Mouse (Mus musculus): ENCODE results near the gene Pgm5.
"Not testable (repeated sequence)": the region's sequence is repeated elsewhere in the genome, so short reads cannot be mapped to it uniquely, and the experiment has no call there.

The Pgm5 gene

DNA sequence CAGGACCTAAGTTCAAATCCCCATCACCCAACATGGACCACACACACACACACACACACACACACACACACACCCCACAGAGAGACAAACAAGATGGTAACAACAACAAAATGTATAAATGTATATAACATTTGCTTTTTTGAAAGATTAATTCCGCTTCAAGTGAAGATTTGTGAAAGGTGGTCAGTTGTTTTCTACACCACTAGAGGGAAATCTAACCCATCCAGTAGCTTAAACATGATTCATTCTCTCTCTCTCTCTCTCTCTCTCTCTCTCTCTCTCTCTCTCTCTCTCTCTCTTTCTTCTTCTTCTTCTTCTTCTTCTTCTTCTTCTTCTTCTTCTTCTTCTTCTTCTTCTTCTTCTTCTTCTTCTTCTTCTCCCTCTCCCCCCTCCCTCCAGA lies 158.5 kb downstream of the Pgm5 start:
- not testable (repeated sequence) for DNase-seq

DNA sequence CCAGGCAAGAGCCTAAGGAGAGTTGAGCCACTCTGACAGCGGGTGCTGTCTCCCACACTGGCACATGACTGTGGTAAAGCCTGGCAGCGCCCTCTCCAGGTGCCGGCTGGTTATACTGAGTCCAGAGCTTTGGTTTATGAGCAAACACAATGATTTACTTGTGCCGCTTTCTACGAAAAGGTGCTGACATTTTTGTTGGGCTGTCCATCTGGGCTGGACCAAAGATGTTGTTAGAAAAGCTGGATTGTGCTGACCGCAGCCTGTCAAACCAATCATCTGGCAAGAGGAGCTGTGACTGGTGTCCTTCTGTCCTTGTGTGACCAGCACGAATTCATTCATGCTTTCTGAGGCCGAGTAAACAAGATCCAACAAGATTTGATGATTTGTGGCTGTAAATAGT lies 159.9 kb downstream of the Pgm5 start:
- DNase-seq: peak; percentile 42

DNA sequence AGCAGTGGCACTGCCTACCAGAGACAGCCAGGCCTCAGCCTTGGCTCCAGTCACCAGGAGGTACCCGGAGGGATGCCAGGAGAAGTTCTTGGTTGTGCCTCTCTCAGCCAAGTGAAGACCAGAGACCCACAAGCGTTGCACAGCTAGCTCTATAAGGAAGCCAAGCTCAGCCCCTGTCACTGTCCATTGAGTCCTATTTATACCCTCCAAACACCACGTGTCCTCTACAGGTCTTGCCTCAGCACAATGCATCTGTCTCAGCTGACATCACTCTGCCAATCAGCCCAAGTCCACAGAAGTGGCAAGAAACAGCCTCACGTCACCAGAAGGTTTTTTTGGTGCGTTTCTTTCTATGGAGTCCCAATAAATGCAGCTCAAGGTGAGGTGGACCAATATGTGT lies 161.0 kb downstream of the Pgm5 start:
- DNase-seq: no peak

DNA sequence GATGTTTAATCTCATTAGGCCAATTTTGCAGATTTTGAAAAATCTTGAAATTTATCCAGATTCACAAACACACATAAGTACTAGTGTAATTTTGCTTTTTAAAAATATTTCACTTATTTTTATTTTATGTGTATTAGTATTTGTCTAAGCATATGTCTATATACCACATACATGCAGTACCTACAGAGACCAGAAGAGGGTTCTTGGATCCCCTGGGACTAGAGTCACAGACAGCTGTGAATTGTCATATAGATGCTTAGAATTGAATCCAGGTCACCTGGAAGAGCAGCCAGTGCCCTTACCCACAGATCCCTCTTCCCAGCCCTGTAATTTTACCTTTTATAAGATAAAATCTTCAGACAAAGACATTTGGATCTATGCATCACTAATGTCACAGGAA lies 161.7 kb downstream of the Pgm5 start:
- DNase-seq: no peak

DNA sequence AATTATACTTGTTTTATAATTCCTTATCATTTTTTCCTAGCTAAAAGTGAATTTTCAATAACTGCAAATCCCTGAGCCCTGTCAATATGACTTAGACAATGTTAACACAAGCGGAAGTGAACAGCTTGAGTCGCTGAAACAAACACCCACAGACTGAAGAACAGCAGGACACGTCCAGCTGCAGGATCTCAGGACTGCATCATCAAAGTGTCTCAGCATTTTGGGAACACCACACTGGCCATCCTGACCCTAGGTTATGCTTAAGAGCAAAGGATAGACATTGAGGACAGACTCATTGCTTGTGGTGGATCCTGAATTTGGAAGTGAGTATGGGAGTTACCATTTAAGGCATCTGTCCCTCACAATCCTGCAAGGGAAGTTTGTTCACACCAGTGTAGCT lies 162.5 kb downstream of the Pgm5 start:
- DNase-seq: peak; percentile 65

DNA sequence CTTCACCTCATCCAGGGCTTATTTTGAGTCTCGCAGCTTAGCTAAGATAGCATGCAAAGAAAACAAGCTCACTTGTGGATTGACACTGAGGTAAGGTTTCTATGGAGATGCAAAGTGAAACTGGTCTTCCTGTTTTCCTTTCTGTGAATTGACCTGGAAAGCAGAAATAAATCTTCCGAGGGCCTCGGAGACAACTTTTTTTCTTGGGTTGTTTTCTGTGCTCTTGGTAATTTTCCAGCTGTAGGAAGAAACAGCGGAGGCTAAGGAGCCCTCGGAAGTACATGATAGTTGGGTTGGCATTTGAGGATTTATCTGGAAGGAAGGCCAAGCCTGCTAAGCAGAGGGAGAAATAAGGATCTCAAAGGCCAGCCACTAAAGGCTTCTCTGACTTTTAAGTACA lies 163.0 kb downstream of the Pgm5 start:
- DNase-seq: no peak

DNA sequence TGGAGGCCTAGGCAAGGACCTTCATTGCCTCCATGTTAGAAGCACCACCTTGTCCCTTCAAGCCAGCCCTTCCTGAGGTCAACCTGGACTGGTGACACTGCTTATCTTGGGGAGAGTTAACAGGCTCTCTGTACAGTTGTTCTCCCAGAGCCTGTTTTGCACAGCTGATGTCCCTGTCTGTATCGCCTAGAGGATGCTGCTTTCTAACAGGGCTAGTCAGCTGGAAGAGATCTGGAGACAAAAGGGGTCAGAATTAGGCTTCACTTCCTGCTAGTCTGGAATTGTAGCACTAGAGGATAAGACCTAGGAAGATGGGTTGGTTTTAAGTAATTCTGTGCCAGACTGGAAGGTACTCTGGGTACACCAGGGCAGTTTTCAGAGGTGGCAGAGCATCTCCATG lies 163.7 kb downstream of the Pgm5 start:
- DNase-seq: no peak

DNA sequence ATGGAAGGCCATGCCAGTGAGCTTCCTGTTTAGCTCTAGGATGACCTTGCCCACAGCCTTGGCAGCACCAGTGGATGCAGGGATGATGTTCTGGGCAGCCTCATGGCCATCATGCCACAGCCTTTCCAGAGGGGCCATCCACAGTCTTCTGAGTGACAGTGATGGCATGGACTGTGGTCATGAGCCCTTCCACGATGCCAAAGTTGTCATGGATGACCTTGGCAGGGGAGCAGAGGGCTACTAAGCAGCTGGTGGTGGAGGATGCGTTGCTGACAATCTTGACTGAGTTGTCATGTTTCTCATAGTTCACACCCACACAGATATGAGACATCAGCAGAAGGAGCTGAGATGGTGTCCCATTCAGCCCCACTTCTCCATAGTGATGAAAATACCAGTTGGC lies 169.0 kb downstream of the Pgm5 start:
- DNase-seq: no peak

DNA sequence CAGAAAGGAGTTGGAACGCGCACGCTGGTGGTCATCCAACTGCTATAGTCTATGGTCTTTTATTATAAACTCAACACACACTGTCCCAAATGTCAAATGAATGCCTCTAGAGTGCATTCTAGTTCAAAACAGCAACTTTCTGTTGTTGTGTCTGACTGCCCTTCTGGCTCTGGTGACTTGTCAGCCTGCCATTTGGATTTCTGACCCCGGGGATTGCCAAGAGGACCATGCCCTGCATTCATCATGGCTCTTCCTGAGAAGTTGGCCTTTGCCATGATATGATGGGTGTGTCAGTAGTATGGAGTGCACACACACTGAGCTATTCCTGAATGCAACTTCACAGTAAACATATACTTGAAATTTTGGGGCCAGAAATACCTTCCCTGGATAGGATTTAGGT lies 172.1 kb downstream of the Pgm5 start:
- DNase-seq: no peak

DNA sequence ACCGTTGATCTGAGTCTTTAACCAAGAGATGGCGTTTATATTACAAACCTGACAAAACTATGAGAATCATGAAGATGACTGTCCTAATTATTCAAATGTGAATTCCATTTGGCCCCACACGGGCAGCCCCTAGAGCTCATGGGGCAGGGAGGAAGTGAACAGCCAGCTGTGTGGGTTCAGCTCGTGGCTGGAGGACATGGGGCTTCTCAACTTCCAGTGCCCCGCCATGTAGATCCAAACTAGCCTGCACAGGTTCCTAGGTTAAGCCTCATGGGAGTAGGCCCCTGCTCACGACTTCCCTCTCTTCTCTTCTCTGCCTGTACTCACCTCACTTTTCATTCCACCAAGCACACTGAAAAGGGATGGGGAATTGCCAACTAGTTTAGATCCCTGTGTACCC lies 173.3 kb downstream of the Pgm5 start:
- DNase-seq: no peak

DNA sequence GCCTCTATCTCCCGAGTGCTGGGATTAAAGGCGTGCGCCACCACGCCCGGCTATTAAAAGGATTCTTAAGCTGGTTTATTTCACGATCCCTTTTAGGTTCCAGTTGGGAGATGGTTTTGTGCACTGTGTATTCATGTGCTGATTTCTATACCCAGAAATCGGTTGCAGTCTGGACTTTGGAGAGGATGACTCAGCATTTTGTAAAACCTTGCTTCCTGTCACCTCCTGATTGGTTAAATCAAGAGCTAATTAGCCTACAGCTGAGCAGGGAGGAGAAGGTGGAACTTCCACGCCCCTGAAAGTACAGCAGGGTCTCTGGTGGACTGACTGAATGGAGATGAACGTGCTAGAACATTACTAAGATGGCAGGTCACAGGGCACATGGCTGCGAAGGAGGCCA lies 175.2 kb downstream of the Pgm5 start:
- DNase-seq: no peak

DNA sequence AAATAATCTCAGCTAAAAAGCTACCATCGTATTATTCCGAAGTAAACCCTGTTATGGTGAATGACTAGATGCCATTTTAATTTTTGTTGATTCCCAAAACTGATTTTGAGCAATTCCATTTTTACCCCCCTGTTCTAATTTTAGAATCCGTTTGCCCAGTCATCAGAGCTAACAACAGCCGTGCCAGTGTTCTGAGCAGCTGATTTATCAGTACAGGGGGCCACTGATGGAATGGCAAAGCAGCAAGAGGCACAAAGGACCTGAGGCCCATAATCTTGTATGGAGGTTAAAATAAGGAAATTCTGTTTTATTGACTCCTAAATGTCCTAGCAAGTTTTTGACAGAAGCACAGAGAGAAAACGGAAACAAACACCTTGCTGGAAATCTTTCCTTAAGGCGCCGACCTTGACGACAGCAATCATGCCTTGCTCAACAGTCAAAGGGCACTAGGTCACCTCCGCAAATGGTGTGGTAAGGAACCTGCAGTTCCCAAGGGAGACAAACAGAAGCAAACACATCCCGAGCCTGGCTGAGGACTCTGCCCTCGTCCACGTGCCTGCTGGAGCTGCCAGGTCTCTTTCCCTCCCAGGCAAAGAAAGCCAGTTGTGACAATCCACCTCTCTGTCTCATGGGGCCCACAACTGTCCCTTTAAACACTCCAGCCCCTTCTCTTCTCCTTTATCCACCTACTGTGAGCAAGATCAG lies 178.5 kb downstream of the Pgm5 start:
- DNase-seq: peak; percentile 20

DNA sequence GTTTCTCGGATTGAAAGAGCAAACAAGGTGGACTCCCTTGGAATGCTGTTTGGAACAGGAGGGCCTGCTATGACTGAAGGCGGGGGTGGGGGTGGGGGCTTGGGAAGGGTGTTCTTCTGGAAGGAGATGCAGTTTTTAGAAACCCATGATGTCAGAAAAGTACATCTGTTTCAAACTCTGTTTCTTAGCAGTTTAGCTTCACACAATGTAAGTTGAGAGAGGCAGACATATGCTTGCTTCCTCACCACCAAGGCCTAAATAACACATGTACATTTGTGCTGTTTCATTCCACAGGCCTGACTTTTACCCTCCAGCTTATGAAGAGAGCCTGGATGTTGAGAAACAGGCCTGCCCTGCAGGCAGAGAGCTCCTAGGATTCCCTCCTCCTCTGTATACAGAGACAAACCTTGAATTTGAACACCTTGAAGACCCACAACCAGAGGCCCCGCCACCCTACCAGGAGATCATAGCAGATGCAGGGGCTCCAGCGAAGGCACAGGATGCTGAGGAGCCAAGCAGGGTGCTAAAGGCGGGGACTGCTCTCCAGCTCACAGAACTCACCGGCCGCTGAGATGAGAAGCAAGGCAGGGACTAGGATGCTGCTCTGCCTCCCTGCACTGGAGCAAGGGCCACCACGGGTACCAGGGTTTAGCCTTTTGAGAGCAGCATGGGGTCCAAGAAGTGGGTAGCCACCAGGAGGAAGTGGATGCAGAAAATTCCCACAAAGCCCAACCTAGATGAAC lies 184.2 kb downstream of the Pgm5 start:
- DNase-seq: no peak

DNA sequence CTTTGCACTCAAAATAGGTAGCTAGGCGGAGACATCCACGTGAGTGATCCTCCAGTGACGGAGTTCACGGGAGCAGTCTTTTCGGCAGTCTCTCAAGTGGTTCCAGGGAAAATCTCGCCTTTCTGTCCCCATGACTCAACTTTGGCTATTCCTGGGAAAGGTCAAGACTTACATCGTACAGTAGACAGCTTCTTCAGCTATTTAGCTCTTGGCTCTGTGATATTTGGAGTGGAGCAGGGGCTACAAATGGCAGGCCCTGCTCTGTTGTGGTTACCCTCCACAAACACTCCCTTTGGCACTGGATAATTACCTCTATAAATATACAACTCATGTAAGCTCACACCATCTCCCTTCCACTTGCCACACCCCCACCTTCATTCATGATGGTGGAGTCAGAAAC lies 185.2 kb downstream of the Pgm5 start:
- DNase-seq: no peak

DNA sequence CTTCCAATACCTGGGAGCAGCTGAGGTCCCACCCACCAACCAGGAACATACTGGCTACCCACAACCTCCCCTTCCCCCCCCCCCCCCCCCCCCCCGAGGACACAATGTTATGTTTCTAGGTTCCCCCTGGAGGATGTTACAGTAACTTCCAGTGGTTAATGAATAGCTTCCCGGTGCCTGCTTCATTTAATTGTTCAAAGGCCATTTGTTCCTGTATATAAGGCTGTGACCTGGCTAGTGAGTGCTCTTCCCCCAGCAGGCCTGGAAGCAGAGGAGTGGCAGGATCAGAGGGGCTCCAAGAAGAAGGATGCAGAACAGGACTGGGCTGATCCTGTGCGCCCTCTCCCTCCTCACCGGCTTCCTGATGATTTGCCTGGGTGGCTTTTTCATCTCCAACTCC lies 187.9 kb downstream of the Pgm5 start, which contains the start of gene Tmem252:
Gene Tmem252 (plus strand): TSS at position 247 of the 400 bp plus-strand sequence.
- DNase-seq: peak; percentile 42

DNA sequence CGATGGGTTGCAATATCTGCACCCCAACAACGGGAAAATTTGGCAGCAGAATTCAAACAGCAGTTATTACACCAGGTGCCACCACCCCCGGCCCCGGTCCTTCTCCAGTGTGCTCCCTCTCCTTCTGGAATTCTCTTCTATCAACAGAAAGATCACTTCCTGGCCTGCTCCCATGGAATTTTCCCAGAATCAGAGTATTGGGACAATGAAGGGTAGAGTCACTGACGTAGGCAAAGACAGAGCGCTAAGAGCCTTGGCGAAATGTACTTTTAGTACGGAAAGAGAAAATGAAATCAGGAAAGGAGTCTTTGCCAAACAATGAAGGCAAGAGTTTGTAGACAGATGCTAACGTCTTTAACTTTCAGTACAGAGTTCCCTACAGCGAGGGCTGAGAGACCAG lies 188.3 kb downstream of the Pgm5 start:
- DNase-seq: peak; percentile 67

DNA sequence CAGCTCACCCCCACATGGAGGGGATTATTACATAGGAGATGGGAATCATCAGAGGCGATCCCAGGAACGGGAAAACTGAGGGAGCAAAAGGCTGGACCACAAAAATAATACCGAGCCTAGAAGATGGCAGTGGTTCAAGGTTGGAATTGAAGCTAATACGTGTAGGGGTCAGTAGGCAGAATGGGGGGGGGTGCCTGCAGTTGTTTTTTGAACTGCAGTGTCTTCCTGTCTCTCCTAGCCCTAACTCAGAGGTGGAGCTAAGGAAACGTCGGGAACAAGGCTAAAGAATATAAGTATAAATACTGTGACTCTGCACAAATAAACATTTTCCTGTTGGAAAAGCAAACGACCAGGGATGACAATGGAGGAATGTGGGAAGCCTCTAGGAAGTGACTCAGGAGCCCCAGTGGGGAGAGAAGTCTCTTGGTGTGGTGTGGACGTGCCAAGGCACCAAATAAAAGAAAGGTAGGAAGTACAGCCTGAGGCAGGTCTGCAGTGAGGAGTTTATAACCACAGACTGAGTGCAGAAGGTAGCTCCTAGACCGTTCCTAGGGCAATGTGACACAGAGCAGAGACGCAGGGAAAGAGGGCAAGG lies 189.2 kb downstream of the Pgm5 start:
- peak; percentile 50 for DNase-seq

DNA sequence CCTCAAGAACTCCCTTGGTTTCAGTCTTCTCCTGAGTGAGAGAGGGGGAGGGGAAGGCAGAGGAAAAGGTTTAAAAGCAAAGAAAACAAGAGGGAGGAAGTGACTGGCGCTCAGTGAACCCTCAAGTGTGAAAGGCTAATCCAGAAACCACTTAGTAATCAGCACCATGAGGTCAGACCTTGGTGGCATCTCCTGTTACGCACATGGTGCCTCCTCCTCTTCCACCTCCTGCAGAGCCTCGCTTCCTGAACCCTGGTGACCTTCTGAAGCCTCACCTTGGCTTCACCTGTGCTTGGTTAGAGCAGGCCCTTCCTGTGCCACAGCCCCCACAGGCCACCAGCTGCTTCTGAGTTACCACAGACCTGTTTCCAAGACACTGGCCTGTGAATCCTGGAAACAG lies 190.1 kb downstream of the Pgm5 start:
- peak; percentile 53 for DNase-seq

DNA sequence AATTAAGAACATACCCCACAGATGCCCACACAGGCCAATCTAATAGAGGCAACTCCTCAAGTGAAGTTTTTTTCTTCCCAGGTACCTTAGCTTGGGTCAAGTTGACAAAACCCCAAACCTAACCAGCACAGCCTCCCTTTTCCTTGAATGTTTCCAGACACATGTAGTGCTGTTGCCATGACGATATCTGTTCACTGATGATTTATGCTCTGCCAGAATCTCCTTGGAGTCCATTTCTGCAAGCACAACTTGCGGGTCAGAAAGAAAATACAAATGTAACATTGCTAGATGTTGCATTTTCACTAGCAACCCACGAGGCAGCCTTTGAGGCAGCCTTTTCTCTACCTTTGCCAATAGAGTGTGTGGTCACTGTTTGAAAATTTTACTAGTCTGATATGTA lies 194.1 kb downstream of the Pgm5 start:
- no peak for DNase-seq

DNA sequence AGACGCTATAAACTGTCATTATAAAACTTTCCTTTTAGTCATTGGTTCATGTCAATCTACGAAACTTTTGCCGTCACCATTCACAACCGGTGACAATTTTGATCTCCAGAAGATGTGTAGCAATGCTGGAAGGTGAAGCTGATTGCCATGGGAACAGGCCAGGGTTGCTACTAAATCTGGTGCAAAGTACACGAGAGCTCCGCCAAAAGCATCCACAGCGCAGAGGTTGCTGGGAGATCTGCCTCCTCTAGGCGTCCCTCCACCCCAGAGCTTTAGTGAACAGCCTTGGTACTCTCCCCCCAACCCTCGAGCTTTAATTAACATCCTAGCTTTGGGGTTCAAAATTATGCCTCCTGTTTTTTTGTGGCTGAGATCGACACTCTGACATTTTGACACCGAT lies 195.9 kb downstream of the Pgm5 start:
- no peak for DNase-seq

DNA sequence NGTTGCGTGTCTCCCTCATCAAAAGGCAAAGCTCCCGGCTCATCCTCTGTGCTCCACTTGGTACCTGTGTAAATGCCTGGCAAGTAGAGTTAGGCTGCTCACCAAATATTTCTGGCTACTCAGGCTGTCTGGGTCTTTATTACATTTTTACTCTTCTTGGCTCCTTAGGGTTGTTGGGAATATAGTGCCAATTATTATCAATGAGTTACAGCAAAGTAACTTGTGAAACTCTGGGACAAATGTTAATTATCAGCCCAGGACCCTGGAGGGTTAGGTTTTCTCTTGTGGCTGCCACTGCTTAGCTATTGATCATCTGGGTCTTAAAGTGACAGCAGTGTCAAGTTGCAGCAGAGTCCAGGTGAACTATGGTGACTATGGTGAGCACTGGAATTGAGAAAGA lies 199.3 kb downstream of the Pgm5 start:
- DNase-seq: no peak

DNA sequence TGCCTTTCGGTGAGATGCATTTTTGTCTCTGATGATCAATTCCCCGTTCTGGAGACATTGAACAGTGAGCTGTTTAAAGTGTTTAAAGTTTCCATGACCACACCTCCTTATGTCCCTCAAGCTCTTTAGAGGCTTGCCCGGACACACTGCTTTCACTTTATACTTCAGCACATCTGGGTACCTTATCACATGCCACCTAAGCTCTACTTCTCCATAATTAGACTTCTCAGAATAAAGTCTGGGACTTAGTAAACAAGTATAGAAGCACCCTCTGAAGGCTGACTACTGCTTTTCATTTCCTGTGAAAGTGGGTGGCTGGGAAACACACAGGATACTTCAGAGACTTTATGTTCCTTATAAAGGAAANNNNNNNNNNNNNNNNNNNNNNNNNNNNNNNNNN lies 204.7 kb downstream of the Pgm5 start:
- peak; percentile 38 for DNase-seq

DNA sequence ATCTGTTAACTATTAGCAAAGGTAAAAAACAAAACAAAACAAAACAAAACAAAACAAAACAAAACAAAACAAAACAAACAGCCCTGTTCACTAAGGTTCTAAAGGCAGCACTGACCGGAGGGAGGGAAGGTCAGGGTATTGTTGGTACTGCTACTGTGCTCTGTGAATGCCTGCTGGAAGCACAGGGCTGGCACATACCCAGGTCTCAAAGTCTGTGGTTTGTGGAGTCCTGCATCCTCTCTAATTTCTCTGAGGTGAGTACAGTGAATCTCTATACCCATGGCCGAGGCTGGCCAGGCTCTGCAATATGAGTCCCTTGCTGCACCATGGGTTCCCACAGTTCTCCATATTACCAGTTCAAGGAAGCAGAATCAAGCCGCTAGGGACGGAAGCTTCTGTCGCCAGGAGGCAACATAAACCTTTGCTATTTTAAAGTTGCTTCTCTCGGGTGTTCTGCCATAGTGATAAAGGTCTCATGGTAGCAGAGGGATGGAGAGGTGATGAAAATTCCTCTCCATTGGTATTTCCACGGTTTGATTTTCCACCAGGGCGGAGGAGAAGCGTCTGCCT lies 208.3 kb downstream of the Pgm5 start:
- peak; percentile 6 for DNase-seq

Measured in lung, postnatal 36 days (tissue).